Mouse (Mus musculus) stomach, postnatal 0 days (tissue): ENCODE data around the gene Fam3c.

Experiments used
- CTCF ChIP-seq: IDR thresholded peaks from 2 replicates; pipeline ENCODE4 v1.5.1; 2016; ENCODE audit warnings: antibody characterized with exemption, low read depth, mild to moderate bottlenecking, moderate library complexity
- EP300 ChIP-seq: optimal IDR thresholded peaks from 2 replicates; pipeline ENCODE3; 2016; ENCODE audit warnings: antibody characterized with exemption

GRCm38 (mm10) chr6:22288004-22288736, 67.9 kb downstream of the Fam3c start, which contains the start of gene Wnt16:
- TF ChIP-seq CTCF (no peak), EP300 (no peak)
